Mouse (Mus musculus) heart, postnatal 0 days (tissue): ENCODE results near the gene Rasgrf2.

ENCODE experiments used
- CTCF ChIP-seq: IDR thresholded peaks from 2 replicates; pipeline ENCODE4 v1.5.1; 2016; ENCODE audit warnings: antibody characterized with exemption, control low read depth, low read depth
- EP300 ChIP-seq: IDR thresholded peaks from 2 replicates; pipeline ENCODE4 v1.6.1; 2016; ENCODE audit warnings: antibody characterized with exemption, low read depth

DNA sequence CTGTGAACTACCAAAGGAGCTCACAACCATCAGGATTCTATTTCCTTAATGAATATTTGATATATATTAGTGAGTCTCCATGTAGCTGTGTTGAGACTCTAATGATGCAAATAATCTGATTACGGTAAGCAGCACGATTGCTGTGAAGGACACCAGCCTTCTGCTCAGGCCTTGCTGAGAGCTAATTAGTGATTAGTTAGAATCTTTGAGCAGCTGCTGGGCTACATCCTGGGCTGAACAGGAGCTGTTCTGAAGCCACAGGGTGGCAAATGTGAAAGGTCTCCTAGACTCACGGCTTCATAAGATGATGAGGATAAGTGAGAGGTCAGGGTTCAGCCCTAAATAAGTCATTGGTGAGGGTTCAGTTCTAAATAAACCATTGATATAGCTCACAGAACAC is 225.1 kb downstream of the Rasgrf2 start:
- TF ChIP-seq CTCF = no peak
- TF ChIP-seq EP300 = no peak
